Mouse (Mus musculus) cerebellum, adult 11-12 months (tissue): ENCODE data around the gene Samd13.

Experiments
- DNase-seq: peaks from one replicate; pipeline ENCODE4 v3.0.0; 2022

Gene Samd13

GRCm38 (mm10) chr3:146684811-146685675, at the start of gene Samd13:
Gene Samd13, minus strand, starts transcription at chr3:146685592.
- no peak for DNase-seq

- no peak for DNase-seq
Observed at GRCm38 (mm10) chr3:146731499-146731898, 46.1 kb upstream of the Samd13 start.

DNA sequence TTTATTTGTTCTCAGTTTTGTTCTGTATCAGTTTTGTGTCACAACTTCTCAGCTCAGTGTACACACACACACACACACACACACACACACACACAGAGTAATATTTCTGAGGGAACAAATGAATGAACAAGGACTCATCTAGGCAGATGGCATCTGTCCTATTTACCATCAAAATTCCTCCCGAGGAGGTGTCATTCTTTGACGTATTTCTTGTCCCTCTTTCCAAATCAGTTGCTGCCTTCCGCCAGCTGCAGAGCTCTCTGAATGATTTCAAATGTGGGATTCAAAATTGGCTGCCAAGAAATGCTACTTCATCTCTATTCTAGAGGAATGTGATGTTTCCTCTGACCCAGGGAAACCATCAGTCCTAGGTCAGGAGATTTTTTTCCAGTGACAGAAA, 37.6 kb upstream of the Samd13 start:
- DNase-seq, result no peak

DNA sequence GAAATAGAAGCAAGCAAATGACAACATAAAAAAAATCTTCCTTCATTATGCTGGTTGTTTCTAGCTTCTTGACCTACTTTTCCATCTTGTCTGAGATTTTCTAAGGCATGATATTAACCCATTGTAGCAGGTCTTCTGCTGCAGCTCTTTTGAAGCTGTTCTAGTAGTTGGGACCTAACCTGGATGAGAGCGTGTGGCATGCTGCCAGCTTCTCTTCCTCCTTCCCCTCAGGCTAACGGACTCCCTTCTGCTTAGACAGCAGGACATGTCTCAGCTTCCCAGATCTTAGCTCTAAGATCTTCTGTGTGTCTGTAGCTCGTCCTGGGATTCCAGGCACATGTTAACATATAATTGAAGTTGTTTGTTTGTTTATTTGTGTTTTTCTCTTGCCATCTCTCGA, 34.3 kb upstream of the Samd13 start:
- DNase-seq, result no peak

GRCm38 (mm10) chr3:146718251-146718650, 32.9 kb upstream of the Samd13 start:
- no peak for DNase-seq

DNA sequence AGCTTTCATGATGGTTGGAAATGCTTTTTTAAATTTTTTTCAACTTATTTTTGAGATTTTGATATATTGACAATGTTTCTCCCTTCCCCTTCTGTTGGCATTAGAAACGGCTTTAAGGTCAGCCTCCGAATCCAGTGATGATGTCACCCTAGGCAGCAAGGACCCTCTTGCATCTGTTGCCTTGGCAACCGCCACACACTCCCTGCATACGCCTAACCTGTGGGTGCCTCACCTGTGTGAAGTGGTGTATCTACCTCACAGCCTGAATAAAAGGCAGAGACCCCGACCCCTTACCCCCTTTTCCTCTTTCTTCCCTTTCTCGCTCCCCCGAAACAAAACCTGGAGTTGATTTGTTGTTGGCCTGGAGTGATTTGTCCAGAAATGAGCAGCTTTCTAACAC, 26.9 kb upstream of the Samd13 start:
- DNase-seq, result no peak

- DNase-seq, result no peak
Observed at GRCm38 (mm10) chr3:146711559-146711958, 26.2 kb upstream of the Samd13 start.

DNA sequence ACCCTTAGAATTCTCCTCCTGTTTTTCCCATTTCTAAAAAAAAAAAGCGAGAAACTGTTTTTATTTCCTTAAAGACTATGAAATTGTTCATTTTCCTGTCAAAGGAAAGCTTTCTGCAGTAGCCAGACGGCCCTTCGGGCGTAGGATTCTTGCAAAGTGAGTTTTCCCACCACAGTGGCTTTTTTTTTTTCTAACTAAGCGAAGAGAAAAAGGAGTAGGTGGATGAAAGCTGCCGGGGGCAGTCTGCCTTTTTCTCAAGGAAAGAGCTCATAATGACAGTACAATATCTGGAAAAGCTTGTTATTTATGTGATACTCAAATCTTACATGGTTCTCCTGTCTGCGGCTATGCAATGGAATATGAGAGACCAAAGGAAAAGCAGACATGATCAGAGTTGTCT, 25.7 kb upstream of the Samd13 start:
- DNase-seq, result no peak

- DNase-seq, result no peak
Observed at GRCm38 (mm10) chr3:146709086-146709485, 23.7 kb upstream of the Samd13 start.

GRCm38 (mm10) chr3:146708381-146708780, 23.0 kb upstream of the Samd13 start:
- DNase-seq, result no peak

DNA sequence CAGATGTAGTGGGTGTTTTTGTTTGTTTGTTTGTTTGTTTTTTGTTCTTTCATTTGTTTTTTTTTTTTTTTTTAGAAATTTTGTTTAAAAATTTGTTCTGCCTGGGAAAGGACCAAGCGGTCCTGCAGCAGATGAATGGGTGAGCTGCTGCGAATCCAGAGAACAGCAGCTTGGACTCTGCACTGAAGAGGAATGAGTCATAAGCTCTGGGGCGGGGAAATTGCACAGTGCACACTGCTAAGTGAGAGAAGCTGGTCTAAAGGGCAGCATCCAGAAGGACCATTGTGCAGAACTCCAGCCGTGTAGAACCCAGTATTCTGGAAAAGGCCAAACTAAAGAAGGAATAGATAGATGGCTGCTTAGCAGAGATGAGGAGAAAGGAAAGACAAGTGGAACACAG, 18.7 kb upstream of the Samd13 start:
- DNase-seq, result no peak

DNA sequence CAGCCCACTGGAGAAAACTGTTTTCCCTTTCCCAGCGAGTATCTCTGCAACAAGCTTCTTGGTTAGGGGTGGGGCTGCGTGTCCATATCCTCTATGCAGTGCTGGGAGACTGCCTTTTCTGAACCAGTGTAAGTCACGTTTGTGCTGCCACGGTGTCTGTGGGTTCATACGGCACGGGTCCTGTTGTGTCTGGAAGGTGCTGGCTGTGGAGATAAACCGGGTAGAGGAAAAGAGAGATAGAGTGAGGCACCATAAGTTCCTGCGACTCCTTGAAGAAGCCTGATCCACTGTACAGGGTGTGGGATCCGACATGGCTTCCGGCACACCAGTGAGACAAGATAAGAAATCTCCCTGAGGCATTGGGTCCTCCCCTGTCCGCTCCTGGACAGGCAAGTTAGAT, 14.7 kb upstream of the Samd13 start:
- no peak for DNase-seq

GRCm38 (mm10) chr3:146698982-146699381, 13.6 kb upstream of the Samd13 start:
- DNase-seq, result no peak

- no peak for DNase-seq
Observed at GRCm38 (mm10) chr3:146692547-146692946, 7.2 kb upstream of the Samd13 start.

- no peak for DNase-seq
Observed at GRCm38 (mm10) chr3:146687121-146687725, 1.8 kb upstream of the Samd13 start.

- no peak for DNase-seq
Observed at GRCm38 (mm10) chr3:146686428-146686827, 1.0 kb upstream of the Samd13 start.

- DNase-seq, result no peak
Observed at GRCm38 (mm10) chr3:146683095-146683494, 2.3 kb downstream of the Samd13 start.

DNA sequence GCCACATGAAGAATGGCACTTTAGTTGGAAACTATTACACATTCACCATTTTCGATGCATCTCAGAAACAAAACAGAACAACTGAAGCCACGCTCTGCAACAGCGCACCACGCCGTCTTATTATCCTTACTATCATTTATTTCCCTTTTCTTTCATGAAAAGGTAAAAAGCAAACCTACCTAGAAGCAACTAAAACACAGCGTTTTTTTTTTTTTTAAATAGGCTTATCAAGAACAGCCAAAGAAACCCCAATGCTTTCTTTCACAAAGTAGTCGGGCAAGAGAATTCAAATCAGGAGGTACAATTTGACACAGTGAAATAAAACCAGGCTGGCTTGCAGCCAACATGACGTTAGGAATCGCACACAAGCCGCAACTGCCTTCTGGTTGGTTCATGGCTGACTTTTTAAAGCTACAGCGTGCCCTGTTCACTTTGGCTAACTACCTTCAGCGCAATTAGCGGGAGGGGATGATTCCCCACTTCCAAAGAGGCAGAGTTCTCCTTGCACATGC, 3.2 kb downstream of the Samd13 start:
- no peak for DNase-seq

- no peak for DNase-seq
Observed at GRCm38 (mm10) chr3:146681696-146682095, 3.7 kb downstream of the Samd13 start.

GRCm38 (mm10) chr3:146680625-146681024, 4.8 kb downstream of the Samd13 start:
- no peak for DNase-seq

- DNase-seq, result no peak
Observed at GRCm38 (mm10) chr3:146679646-146680045, 5.7 kb downstream of the Samd13 start.

- DNase-seq, result no peak
Observed at GRCm38 (mm10) chr3:146676193-146676592, 9.2 kb downstream of the Samd13 start.

DNA sequence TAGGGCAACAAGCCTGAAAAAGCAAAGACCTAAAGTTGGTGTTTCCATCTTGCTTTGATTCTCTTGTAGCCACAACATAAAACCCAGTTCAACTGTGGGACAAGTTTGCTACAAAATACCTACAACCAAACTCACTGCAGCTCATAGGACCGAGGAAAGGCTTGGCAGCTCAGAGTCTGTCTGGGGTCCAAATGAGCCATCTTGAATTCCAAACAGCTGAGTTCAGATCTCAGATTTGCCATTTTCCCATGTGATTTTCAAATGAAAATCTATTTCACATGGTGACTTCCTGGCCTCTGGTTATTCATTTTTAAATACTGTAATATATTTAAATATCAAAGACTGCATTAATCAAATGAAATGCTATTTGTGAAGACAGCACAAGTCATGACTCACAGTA, 10.3 kb downstream of the Samd13 start:
- no peak for DNase-seq

DNA sequence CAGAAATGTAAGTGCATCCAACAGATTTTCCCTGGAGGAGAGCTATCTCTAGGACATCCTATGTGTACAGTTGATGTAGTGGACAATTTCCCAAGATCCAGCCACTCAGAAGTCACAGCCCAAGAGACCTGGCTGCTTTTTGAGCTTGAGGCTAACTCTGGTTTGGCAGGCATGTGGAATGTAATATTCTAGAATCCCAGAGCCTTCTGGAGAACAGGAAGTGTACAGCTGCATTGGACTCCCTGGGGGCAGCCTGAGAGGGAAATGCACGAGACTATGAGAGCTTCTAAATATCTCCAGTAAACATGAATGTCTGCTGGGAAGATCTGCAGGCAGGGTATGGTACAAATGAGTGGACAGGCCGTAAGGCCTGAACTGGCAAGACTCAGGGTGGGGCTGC, 14.3 kb downstream of the Samd13 start:
- no peak for DNase-seq
